Mouse (Mus musculus) lung, postnatal 10 days (tissue): ENCODE results near the gene Calr4.

Source experiments
- DNase-seq: peaks from one replicate; pipeline ENCODE4 v3.0.0; 2021

Gene Calr4

GRCm38 (mm10) chr4:109234185-109234584 is at the start of gene Calr4:
Gene Calr4, plus strand, starts transcription at chr4:109234485.
- no peak for DNase-seq

GRCm38 (mm10) chr4:109185616-109186405 is 48.5 kb upstream of the Calr4 start:
- DNase-seq = no peak

- DNase-seq = no peak
Observed at GRCm38 (mm10) chr4:109191598-109191997, 42.7 kb upstream of the Calr4 start.

- DNase-seq = no peak
Observed at GRCm38 (mm10) chr4:109193886-109194285, 40.4 kb upstream of the Calr4 start.

- no peak for DNase-seq
Observed at GRCm38 (mm10) chr4:109195900-109196629, 38.2 kb upstream of the Calr4 start.

GRCm38 (mm10) chr4:109199069-109199468 is 35.2 kb upstream of the Calr4 start:
- DNase-seq = no peak

- DNase-seq = peak; percentile 98
Observed at GRCm38 (mm10) chr4:109201582-109202424, 32.5 kb upstream of the Calr4 start, which contains the start of gene Osbpl9. Gene Osbpl9, minus strand, starts transcription at chr4:109202272.

- DNase-seq = no peak
Observed at GRCm38 (mm10) chr4:109203931-109204330, 30.4 kb upstream of the Calr4 start.

GRCm38 (mm10) chr4:109204416-109204815 is 29.9 kb upstream of the Calr4 start:
- peak; percentile 14 for DNase-seq

GRCm38 (mm10) chr4:109207524-109207923 is 26.8 kb upstream of the Calr4 start:
- no peak for DNase-seq

- DNase-seq = no peak
Observed at GRCm38 (mm10) chr4:109210253-109210652, 24.0 kb upstream of the Calr4 start.

- DNase-seq = no peak
Observed at GRCm38 (mm10) chr4:109210881-109211280, 23.4 kb upstream of the Calr4 start.

- no peak for DNase-seq
Observed at GRCm38 (mm10) chr4:109213986-109214385, 20.3 kb upstream of the Calr4 start.

GRCm38 (mm10) chr4:109218008-109218407 is 16.3 kb upstream of the Calr4 start:
- DNase-seq = no peak

- DNase-seq = no peak
Observed at GRCm38 (mm10) chr4:109220441-109220940, 13.8 kb upstream of the Calr4 start.

GRCm38 (mm10) chr4:109222001-109222400 is 12.3 kb upstream of the Calr4 start:
- DNase-seq = no peak

- DNase-seq = peak; percentile 91
Observed at GRCm38 (mm10) chr4:109224762-109225552, 9.3 kb upstream of the Calr4 start.

- DNase-seq = no peak
Observed at GRCm38 (mm10) chr4:109225606-109226005, 8.7 kb upstream of the Calr4 start.

- DNase-seq = peak; percentile 54
Observed at GRCm38 (mm10) chr4:109226071-109226470, 8.2 kb upstream of the Calr4 start.

GRCm38 (mm10) chr4:109229766-109230279 is 4.5 kb upstream of the Calr4 start:
- DNase-seq = no peak

- no peak for DNase-seq
Observed at GRCm38 (mm10) chr4:109234806-109235350, 593 bp downstream of the Calr4 start.
